Mouse (Mus musculus): ENCODE results near the gene Cym. TPM values are rescaled to one million over a fixed set of nuclear protein-coding genes. Genes with fewer than 3 reads are reported as not detected.

Cym gene
- polyA plus RNA-seq, 1 experiment from 2014 or later: not detected

GRCm38 (mm10) chr3:107169552-107169951 lies 52.0 kb downstream of the Cym start:
- ATAC-seq (ENCODE audit: insufficient number of reproducible peaks, insufficient read depth, low FRiP score, low TSS enrichment, low read depth): no peak
- Histone ChIP-seq H3K27me3 (0 out of 2 replicates have a peak, but pooled peaks cover 4% of the 10 kb centered on the region), H3K27ac (no peak overlapping the region), H3K4me3 (replicated peaks) (no peak overlapping the region), H3K36me3 (no peaks in the 10 kb centered on the region), H3K9me3 (no peaks in the 10 kb centered on the region), H3K4me2 (no peak overlapping the region), H3K4me1 (replicated peaks) (no peaks in the 10 kb centered on the region), H3K9ac (replicated peaks) (no peak overlapping the region)
- WGBS: 78% methylated on average over 2 of the region's 2 CpGs

DNA sequence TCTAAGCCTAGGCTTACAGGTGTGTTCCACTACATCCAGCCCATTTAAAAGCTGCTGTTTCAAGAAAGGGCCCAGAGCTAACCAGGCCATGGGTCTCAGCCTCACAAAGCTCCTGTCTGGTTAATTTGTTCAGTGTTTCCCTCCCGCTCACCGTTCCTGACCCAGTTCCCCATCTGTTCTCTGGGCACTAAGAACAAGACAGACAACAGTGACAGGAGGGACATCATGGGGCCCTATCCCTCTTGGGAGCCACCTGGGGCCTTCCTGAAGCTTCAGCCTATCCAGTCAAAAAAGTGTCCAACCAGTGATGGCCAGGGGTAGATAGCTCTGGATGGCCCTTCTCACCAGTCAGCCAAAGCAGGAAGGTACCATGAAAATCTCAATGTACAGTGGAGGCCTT lies 58.8 kb downstream of the Cym start:
- Histone ChIP-seq H3K36me3 (no peaks in the 10 kb centered on the region), H3K4me3 (replicated peaks) (no peak overlapping the region), H3K4me2 (no peak overlapping the region), H3K4me1 (replicated peaks) (no peaks in the 10 kb centered on the region), H3K9ac (replicated peaks) (no peak overlapping the region), H3K27ac (no peak overlapping the region), H3K9me3 (no peaks in the 10 kb centered on the region), H3K27me3 (peaks cover 45% of the 10 kb centered on the region)
- 84% methylated on average over 2 of the region's 2 CpGs for WGBS
- ATAC-seq (ENCODE audit: insufficient number of reproducible peaks, insufficient read depth, low FRiP score, low TSS enrichment, low read depth): no peak

Other genes starting within 250 kb of the Cym start
- gene Kcna3, start 185.6 kb downstream of the Cym start, polyA plus RNA-seq (2016; fragmentation: Nextera tagmentation; extraction: Ambion mirVana): 2.9 and 3.0 TPM in 2 replicates
- 0.03 and 0.04 TPM in 2 replicates for gene Kcna2, start 120.6 kb downstream of the Cym start, polyA plus RNA-seq (2016; fragmentation: Nextera tagmentation; extraction: Ambion mirVana)
- not detected in 2 replicates for gene Kcna10, start 38.7 kb downstream of the Cym start, polyA plus RNA-seq (2016; fragmentation: Nextera tagmentation; extraction: Ambion mirVana)
- not detected in 2 replicates for gene A630076J17Rik, start 8.9 kb upstream of the Cym start, polyA plus RNA-seq (2016; fragmentation: Nextera tagmentation; extraction: Ambion mirVana)
- 0.20 TPM in 1 of 2 replicates, not detected in the other for gene Prok1, start 18.0 kb upstream of the Cym start, polyA plus RNA-seq (2016; fragmentation: Nextera tagmentation; extraction: Ambion mirVana)
- 172 and 173 TPM in 2 replicates for gene Lamtor5, start 57.1 kb upstream of the Cym start, polyA plus RNA-seq (2016; fragmentation: Nextera tagmentation; extraction: Ambion mirVana)
- 6.1 and 6.8 TPM in 2 replicates for gene Slc16a4, start 69.5 kb upstream of the Cym start, polyA plus RNA-seq (2016; fragmentation: Nextera tagmentation; extraction: Ambion mirVana)
- 16.2 and 18.9 TPM in 2 replicates for gene Rbm15, start 111.9 kb upstream of the Cym start, polyA plus RNA-seq (2016; fragmentation: Nextera tagmentation; extraction: Ambion mirVana)
- 0.12 TPM in 1 of 2 replicates, not detected in the other for gene Kcnc4, start 237.8 kb upstream of the Cym start, polyA plus RNA-seq (2016; fragmentation: Nextera tagmentation; extraction: Ambion mirVana)

All from limb, embryonic 12.5 days (tissue).